Mouse (Mus musculus) heart, postnatal 4 days (tissue): ENCODE results near the gene Txn2. TPM values are rescaled to one million over a fixed set of nuclear protein-coding genes. Genes with fewer than 3 reads are reported as not detected.
A peak's percentile ranks its signal among the peaks of the same experiment; 100 is the strongest.

Source experiments
- DNase-seq: peaks from one replicate; pipeline ENCODE4 v3.0.0; 2021
- total RNA-seq, 2 experiments: library from RNA; stranded (reverse); gene quantifications; 2 replicates each; pipeline ENCODE4 v1.2.3; 2021

Gene Txn2
- total RNA-seq, 2 experiments from 2014 or later, result 192 to 198 TPM

DNA sequence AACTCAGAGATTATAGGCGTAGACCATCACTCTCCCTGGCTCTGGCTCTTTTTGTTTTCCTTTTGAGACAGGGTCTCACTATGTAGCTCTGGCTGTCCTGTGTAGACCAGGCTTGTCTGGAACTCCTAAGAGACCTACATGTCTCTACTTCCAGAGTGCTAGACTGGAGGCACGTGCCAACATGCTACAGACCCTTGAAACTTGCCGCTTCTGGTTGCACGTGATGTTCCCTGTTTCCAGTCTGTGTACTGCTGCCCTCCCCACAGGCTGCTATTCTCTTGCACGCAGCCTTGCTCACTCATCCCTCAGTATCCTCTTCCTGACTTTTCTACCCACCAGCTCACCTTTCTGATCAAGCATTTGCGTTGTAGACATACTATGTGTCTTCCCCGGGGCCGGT, 22.7 kb downstream of the Txn2 start:
- DNase-seq, result no peak

- DNase-seq, result peak; percentile 84
Measured at GRCm38 (mm10) chr15:77905275-77905970, 23.4 kb downstream of the Txn2 start.

GRCm38 (mm10) chr15:77904363-77904892, 24.4 kb downstream of the Txn2 start:
- no peak for DNase-seq

- no peak for DNase-seq
Measured at GRCm38 (mm10) chr15:77903176-77903575, 25.6 kb downstream of the Txn2 start.

GRCm38 (mm10) chr15:77894926-77895325, 33.9 kb downstream of the Txn2 start:
- DNase-seq, result no peak

DNA sequence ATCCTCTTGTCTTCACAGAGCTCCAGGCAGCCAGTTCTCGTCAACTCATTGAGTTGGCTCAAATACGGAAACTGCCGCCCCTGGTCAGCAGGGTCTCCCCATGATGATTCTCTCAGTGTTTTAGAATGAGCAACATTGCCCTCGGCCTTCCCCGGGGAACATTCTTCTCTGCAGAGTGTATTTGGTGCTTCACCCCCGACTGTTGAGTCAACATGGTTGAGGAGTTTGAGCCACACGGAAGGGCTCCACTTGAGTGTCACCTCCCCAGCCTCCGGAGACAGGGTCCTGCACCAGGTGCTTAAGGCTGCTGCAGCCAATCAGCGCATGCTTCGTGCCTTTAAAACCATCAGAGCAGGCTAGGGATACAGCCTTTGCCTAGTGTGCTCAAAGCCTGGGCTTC, 35.5 kb downstream of the Txn2 start:
- DNase-seq, result no peak

DNA sequence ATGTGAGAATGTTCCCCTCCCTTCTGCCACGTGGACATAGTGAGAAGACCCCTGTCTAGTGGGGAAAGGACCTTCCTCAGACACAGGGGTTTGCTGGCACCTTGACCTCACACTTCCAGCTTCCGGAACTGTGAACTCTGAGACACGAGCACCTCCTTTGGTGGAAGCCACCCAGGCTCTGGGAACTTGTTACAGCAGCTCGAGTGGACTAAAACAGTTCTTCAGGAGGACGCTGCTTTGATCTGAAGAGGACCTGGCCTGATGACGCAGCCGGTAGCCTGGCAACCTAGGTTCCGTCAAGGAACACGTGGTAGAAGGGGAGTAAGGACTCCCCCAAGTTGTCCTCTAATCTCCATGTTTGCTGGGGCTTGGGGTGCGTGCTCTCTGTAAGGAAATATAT, 36.4 kb downstream of the Txn2 start:
- no peak for DNase-seq

- peak; percentile 49 for DNase-seq
Measured at GRCm38 (mm10) chr15:77891766-77892165, 37.0 kb downstream of the Txn2 start.

DNA sequence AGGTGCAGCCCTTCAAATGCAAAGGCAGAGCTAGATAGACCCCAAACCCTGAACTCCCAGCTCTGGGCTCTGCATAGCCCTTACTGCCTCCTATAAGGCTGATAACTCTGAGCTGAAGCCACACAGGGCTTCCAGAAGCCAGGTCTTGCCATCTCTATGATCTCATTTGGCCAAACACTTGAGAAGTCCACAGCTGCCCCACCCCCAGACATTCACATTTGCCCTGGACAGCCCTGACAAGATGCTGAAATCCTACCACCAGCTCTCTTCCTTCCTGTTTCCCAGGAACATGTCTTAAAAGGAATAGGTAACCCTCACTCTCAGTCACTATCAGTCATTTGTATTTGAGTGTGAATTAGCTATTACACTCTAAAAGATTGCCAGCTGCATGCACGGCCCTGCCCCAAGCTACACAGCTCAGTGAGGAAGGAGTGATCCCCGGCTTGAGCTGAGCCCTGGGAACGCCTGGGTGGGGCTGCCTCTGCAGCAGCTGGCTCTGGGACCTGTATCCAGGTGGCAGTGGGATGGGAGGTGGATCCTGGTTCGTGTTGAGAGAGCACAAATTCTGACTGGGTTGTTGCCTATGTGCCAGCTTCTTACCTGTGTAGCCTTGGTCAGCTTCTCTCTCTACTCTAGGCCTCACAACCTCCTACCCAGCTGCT, 38.9 kb downstream of the Txn2 start:
- no peak for DNase-seq

DNA sequence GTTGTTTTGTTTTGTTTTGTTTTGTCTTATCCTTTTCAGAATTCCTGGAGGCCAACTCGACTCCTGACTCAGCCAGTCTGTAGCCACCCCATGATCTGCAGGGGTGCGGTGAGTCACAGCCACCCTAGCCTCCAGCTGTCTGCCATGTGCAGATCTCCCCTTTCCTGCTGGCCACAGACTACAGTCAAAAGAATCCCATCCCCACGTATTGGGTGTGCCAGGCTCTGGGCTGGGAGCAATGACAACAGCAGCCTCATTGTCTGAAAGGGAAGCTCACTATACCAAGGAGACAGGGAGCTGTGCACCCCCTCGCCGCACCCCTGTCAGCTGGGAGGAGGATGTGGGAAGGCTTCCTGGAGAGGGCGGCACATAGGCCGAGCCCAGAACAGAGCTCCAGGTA, 40.5 kb downstream of the Txn2 start:
- DNase-seq, result no peak

- DNase-seq, result no peak
Measured at GRCm38 (mm10) chr15:77887093-77887488, 41.7 kb downstream of the Txn2 start.

- DNase-seq, result no peak
Measured at GRCm38 (mm10) chr15:77886369-77887092, 42.3 kb downstream of the Txn2 start.

DNA sequence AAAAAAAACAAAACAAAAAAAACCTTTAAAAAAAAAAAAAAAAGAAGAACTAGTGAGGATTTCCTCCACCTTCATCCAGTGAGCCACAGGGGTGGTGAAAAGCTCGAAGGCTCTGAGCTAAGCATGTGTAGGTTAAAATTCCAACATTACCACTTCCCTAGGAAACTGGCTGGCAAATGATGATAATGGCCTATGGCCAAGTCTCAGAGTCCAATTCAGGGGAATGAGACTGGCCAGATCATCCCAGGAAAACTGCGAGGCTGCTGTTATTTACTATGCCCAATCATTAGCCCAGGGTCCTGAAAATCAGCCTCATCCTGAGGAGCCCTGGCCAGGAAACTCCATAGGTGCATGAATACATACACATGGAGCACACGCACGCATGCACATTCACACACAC, 42.9 kb downstream of the Txn2 start:
- no peak for DNase-seq

- no peak for DNase-seq
Measured at GRCm38 (mm10) chr15:77885159-77885558, 43.6 kb downstream of the Txn2 start.

DNA sequence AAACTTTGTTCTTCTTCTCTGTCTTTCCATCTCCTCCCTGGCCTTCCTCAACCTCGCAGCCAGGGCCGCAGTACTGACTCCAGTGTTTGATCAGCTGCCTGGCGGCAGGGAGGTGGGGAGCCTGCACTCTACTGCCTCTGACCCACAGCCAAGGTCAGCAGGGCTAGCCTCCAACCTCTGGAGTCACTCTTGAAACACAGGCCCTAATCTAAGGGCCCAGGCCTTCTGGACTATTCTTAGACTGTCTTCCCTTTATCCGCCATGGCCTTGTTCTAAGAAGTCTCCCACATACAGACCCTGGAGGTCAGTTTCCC, 45.2 kb downstream of the Txn2 start:
- DNase-seq, result no peak

DNA sequence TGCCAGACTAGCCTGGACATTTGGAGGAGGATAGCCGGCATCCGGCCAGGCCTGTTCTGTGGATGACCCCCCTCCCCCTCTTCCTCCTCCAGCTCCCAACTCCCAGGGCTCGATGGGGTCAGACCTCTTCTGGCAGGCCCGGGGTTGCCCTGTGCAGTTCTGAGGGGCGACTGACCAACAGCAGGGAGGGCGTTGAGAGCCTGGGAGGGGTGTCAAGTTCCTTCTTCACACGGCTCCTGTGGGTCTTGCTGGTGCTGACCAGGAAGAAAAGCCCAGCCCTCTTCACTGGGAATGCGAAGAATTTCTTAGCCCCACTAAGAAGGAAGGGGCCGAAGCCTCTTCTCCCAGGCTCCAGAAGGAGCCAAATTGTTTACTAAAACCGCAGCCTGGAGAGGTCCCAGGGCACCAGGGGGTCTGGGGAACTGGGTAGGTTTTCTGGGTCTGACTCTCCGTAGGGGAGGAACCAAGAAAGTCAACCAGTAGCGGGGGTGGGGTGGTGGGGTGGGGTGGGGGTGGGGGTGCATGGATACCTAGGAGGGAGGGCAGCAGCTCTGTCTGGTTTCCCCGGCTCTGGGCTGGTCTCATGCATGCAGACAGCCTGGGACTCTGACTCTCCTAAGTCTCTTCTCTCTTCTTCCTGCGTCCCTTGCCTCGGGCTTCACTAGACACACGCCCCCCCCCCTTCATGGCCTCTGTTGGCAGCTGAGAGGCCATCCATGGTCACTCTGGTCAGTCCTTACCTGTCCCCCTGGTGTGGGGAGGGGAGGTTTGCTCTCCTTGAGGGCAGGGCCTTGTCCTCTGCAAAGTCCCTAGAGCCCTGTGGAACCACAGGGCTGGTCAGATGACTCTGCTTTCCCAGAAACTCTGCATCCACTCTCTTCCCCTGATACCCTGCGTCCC, 45.8 kb downstream of the Txn2 start:
- DNase-seq, result peak; percentile 60

DNA sequence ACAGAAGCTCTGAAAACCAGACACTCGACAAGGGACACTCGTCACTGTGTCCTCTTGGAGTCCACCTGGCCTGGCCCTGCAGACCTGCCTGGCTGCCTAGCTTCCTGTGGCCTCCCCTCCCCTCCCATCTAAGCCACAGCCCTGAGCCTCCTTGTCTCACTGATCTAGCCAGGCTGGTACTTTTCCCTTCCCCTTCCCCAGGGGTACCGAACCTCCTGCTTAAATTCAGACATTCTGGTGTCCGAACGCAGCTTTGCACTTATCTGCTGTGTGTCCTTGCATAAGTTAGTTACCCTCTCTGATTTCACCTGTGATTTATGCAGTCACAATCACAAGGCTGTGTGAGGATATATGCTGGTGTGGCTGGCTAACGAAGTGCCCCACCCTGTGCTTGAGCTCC, 46.5 kb downstream of the Txn2 start:
- no peak for DNase-seq

- DNase-seq, result no peak
Measured at GRCm38 (mm10) chr15:77881698-77882097, 47.1 kb downstream of the Txn2 start.

DNA sequence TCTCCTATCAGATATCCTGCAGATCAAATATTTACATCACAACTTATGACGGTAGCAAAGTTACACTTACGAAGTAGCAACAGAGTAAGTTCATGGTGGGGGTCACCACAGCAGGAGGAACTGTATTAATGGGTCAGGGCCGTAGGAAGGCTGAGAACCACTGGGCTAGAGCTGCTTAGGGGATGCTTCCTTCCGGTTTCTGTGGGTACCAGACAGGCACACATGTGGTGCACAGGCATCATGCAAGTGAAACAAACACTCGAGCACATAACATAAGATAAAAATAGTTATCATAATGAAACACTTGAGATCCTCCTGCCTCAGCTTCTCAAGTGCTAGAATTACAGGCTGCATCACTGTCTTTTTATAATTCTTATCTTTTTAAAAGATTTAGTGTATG, 48.1 kb downstream of the Txn2 start:
- DNase-seq, result no peak

DNA sequence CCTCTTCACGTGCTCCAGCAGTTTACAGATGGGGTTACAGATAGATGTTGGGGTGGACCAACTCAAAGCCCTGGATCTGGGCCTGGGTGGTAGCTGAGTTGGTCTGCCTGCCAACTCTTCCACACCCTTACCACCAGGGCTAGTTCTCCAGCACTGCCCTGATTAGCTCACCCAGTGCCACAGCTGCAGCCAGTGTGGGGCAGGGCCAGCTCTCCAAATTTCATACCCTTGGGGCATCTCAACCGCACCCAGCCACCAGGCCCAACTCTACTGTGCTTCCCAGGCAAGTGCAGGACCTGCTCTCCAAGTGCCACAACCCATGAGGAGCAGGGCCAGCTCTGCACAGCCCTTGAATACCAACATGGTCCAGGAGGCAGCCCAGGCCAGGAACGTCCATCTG, 49.0 kb downstream of the Txn2 start:
- DNase-seq, result no peak

- DNase-seq, result no peak
Measured at GRCm38 (mm10) chr15:77877209-77877608, 51.6 kb downstream of the Txn2 start.

DNA sequence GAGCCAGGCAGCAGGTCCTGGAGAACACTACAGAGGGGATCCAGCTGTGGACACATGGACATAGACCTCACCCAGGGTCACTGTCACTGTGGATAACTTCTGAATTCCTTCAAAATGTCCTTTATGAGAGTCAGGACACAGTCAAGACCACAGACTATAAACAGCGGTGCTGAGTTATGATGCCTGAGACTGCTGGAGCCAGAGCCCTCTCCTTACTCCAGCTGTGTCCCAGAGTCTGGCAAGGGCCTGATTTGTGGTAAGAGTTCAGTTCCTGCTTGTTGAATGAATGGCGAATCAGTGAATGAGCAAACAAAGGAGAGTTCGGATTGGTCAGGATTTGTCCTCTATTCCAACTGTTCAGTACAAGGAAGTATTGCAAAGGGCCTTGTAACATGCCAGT, 52.1 kb downstream of the Txn2 start:
- no peak for DNase-seq

GRCm38 (mm10) chr15:77875953-77876352, 52.9 kb downstream of the Txn2 start:
- DNase-seq, result no peak
